Mouse (Mus musculus) midbrain, embryonic 14.5 days (tissue): ENCODE results near the gene Ifitm7. TPM values are rescaled to one million over a fixed set of nuclear protein-coding genes. Genes with fewer than 3 reads are reported as not detected.

Experiments
- ATAC-seq: fragments of 200-750 bp; cut with Nextera tagmentation; 2 replicates; pipeline ENCODE4 v1.8.0; 2017; ENCODE audit warnings: moderate number of reproducible peaks, moderate library complexity; ENCODE audit not compliant: low FRiP score, low TSS enrichment
- DNase-seq: peaks from one replicate; pipeline ENCODE4 v3.0.0-alpha.2; 2015
- H3K27ac ChIP-seq: fragments of 300-500 bp; sonication (generic); replicated peaks from 2 replicates; pipeline ENCODE4 v1.5.1; 2014; ENCODE audit warnings: mild to moderate bottlenecking, low read depth, low read length, moderate library complexity
- H3K27me3 ChIP-seq: fragments of 300-500 bp; sonication (generic); 2 replicates; pipeline ENCODE4 v1.6.1; 2014; ENCODE audit warnings: low read length, control low read depth, mixed read lengths; ENCODE audit not compliant: control insufficient read depth, insufficient read depth
- H3K36me3 ChIP-seq: fragments of 300-500 bp; sonication (generic); 2 replicates; pipeline ENCODE4 v1.6.1; 2014; ENCODE audit warnings: low read length, control low read depth; ENCODE audit not compliant: control insufficient read depth, insufficient read depth
- H3K4me1 ChIP-seq: fragments of 300-500 bp; sonication (generic); 2 replicates; pipeline ENCODE4 v1.6.1; 2014; ENCODE audit warnings: mild to moderate bottlenecking, antibody characterized with exemption, low read length, control low read depth; ENCODE audit not compliant: control insufficient read depth, insufficient read depth
- H3K4me2 ChIP-seq: fragments of 300-500 bp; sonication (generic); 2 replicates; pipeline ENCODE4 v1.6.1; 2014; ENCODE audit warnings: mild to moderate bottlenecking, low read length, moderate library complexity
- H3K4me3 ChIP-seq: fragments of 300-500 bp; sonication (generic); replicated peaks from 2 replicates; pipeline ENCODE4 v1.5.1; 2014; ENCODE audit warnings: low read depth, low read length
- H3K9ac ChIP-seq: fragments of 300-500 bp; sonication (generic); replicated peaks from 2 replicates; pipeline ENCODE4 v1.6.1; 2014; ENCODE audit warnings: mild to moderate bottlenecking, low read length, moderate library complexity
- H3K9me3 ChIP-seq: fragments of 300-500 bp; sonication (generic); 2 replicates; pipeline ENCODE4 v1.6.1; 2016; ENCODE audit warnings: low read length, control low read depth, mixed read lengths; ENCODE audit not compliant: control insufficient read depth
- WGBS: fragments of 180-500 bp; shearing (Covaris S2); extraction: QIAGEN DNeasy Blood & Tissue Kit; methylation state at CpG from one replicate; pipeline ENCODE4 v1.1.7; 2014; 5-methylcytosine and 5-hydroxymethylcytosine counted together
- polyA plus RNA-seq: library from polyadenylated mRNA; unstranded; fragments of >200 nt; fragmentation: Nextera tagmentation; extraction: Ambion mirVana; gene quantifications from 2 replicates; pipeline ENCODE4 v1.2.1, GENCODE M21; 2014

The Ifitm7 gene
- polyA plus RNA-seq, 1 experiment from 2014 or later = 1.8 TPM

GRCm38 (mm10) chr16:13951245-13951644, 35.4 kb downstream of the Ifitm7 start:
- H3K4me1 ChIP-seq = no peaks in the 10 kb centered on the region
- H3K27ac ChIP-seq = no peak overlapping the region
- 0 out of 2 replicates have a peak, but pooled peaks cover 2% of the 10 kb centered on the region for H3K36me3 ChIP-seq
- H3K9ac ChIP-seq = no peak overlapping the region
- 74% methylated on average over 3 of the region's 3 CpGs for WGBS
- no peaks in the 10 kb centered on the region for H3K27me3 ChIP-seq
- ATAC-seq (no peak), DNase-seq (no peak)
- no peak overlapping the region for H3K4me3 ChIP-seq
- H3K4me2 ChIP-seq = no peak overlapping the region
- H3K9me3 ChIP-seq = no peaks in the 10 kb centered on the region

GRCm38 (mm10) chr16:13946306-13946705, 40.4 kb downstream of the Ifitm7 start:
- H3K4me2 ChIP-seq = no peak overlapping the region
- peaks cover 2% of the 10 kb centered on the region; the same call in 1 of the 2 replicates for H3K4me1 ChIP-seq
- 0 out of 2 replicates have a peak, but pooled peaks cover 2% of the 10 kb centered on the region for H3K36me3 ChIP-seq
- no peak overlapping the region for H3K27ac ChIP-seq
- no peak for DNase-seq
- no peak overlapping the region for H3K9ac ChIP-seq
- 92% methylated on average over 1 of the region's 1 CpGs for WGBS
- no peak overlapping the region for H3K4me3 ChIP-seq
- no peaks in the 10 kb centered on the region for H3K9me3 ChIP-seq
- no peak for ATAC-seq
- H3K27me3 ChIP-seq = no peaks in the 10 kb centered on the region

GRCm38 (mm10) chr16:13945153-13945552, 41.5 kb downstream of the Ifitm7 start:
- 77% methylated on average over 4 of the region's 4 CpGs for WGBS
- ATAC-seq (no peak), DNase-seq (no peak)
- Histone ChIP-seq H3K4me1 (peaks cover 8% of the 10 kb centered on the region; the same call in 1 of the 2 replicates), H3K4me2 (no peak overlapping the region), H3K27me3 (no peaks in the 10 kb centered on the region), H3K9ac (no peak overlapping the region), H3K36me3 (0 out of 2 replicates have a peak, but pooled peaks cover 2% of the 10 kb centered on the region), H3K27ac (no peak overlapping the region), H3K9me3 (no peaks in the 10 kb centered on the region), H3K4me3 (no peak overlapping the region)

GRCm38 (mm10) chr16:13944752-13945151, 41.9 kb downstream of the Ifitm7 start:
- no peak overlapping the region for H3K27ac ChIP-seq
- 85% methylated on average over 5 of the region's 5 CpGs for WGBS
- H3K9ac ChIP-seq = no peak overlapping the region
- ATAC-seq = no peak
- no peaks in the 10 kb centered on the region for H3K27me3 ChIP-seq
- no peak for DNase-seq
- no peak overlapping the region for H3K4me2 ChIP-seq
- H3K4me3 ChIP-seq = no peak overlapping the region
- H3K9me3 ChIP-seq = no peaks in the 10 kb centered on the region
- peaks cover 10% of the 10 kb centered on the region; the same call in 1 of the 2 replicates for H3K4me1 ChIP-seq
- 0 out of 2 replicates have a peak, but pooled peaks cover 2% of the 10 kb centered on the region for H3K36me3 ChIP-seq

- Histone ChIP-seq H3K9ac (no peak overlapping the region), H3K27me3 (no peaks in the 10 kb centered on the region), H3K4me3 (no peak overlapping the region), H3K36me3 (0 out of 2 replicates have a peak, but pooled peaks cover 2% of the 10 kb centered on the region), H3K4me2 (no peak overlapping the region), H3K27ac (no peak overlapping the region), H3K4me1 (peaks cover 10% of the 10 kb centered on the region; the same call in 1 of the 2 replicates), H3K9me3 (no peaks in the 10 kb centered on the region)
- DNase-seq = no peak
- ATAC-seq = no peak
- WGBS = 77% methylated on average over 4 of the region's 4 CpGs
These were observed 42.5 kb downstream of the Ifitm7 start for GRCm38 (mm10) chr16:13944178-13944577.

- Histone ChIP-seq H3K4me2 (peak overlapping the region; percentile 96), H3K4me3 (peak overlapping the region; percentile 64), H3K4me1 (peaks cover 10% of the 10 kb centered on the region; the same call in 1 of the 2 replicates), H3K27me3 (no peaks in the 10 kb centered on the region), H3K36me3 (no peaks in the 10 kb centered on the region), H3K27ac (peak overlapping the region; percentile 49), H3K9me3 (no peaks in the 10 kb centered on the region), H3K9ac (peak overlapping the region; percentile 64)
- 4% methylated on average over 34 of the region's 34 CpGs for WGBS
- ATAC-seq (peak; percentile 82), DNase-seq (no peak)
These were observed 45.8 kb downstream of the Ifitm7 start for GRCm38 (mm10) chr16:13940847-13941395.

- Histone ChIP-seq H3K36me3 (no peaks in the 10 kb centered on the region), H3K4me1 (peaks cover 10% of the 10 kb centered on the region; the same call in 1 of the 2 replicates), H3K4me2 (peak overlapping the region; percentile 96), H3K27me3 (no peaks in the 10 kb centered on the region), H3K9ac (peak overlapping the region; percentile 64), H3K9me3 (no peaks in the 10 kb centered on the region), H3K27ac (peak overlapping the region; percentile 49), H3K4me3 (peak overlapping the region; percentile 64)
- 4% methylated on average over 28 of the region's 28 CpGs for WGBS
- ATAC-seq (peak; percentile 98), DNase-seq (peak; percentile 90)
These were observed 46.4 kb downstream of the Ifitm7 start for GRCm38 (mm10) chr16:13940139-13940846.
